Mouse (Mus musculus) embryonic fibroblast, embryonic 13.5 days (primary cell): ENCODE measurements around the gene Bcl2l12.

Experiments used
- CTCF ChIP-seq: IDR thresholded peaks from 2 replicates; pipeline ENCODE4 v1.5.1; 2011; ENCODE audit warnings: mild to moderate bottlenecking, control low read depth, low read length, moderate library complexity, borderline replicate concordance; ENCODE audit not compliant: insufficient read depth
- POLR2A ChIP-seq: IDR thresholded peaks from 2 replicates; pipeline ENCODE4 v1.6.1; 2011; ENCODE audit warnings: low read depth, mild to moderate bottlenecking, control low read depth, low read length, moderate library complexity

- TF ChIP-seq CTCF (no peak), POLR2A (no peak)
These were observed 13.7 kb downstream of the Bcl2l12 start for GRCm38 (mm10) chr7:44984833-44985164.
